Mouse (Mus musculus): ENCODE measurements around the gene Qrsl1. TPM values are rescaled to one million over a fixed set of nuclear protein-coding genes. Genes with fewer than 3 reads are reported as not detected.

Qrsl1 gene
- polyA plus RNA-seq, 1 experiment from 2014 or later = 24.4 TPM

GRCm38 (mm10) chr10:43898276-43898675 lies 3.3 kb downstream of the Qrsl1 start:
- H3K27ac ChIP-seq (ENCODE audit: low read length) = no peak overlapping the region
- no peaks in the 10 kb centered on the region for H3K9me3 ChIP-seq (ENCODE audit: control insufficient read depth, low read depth, low read length)
- no peak overlapping the region for H3K9ac ChIP-seq (replicated peaks; ENCODE audit: low read depth, low read length)
- 95% methylated on average over 7 of the region's 7 CpGs for WGBS
- peaks cover 10% of the 10 kb centered on the region for H3K4me1 ChIP-seq (ENCODE audit: control insufficient read depth, insufficient read depth, low read length)
- no peaks in the 10 kb centered on the region for H3K27me3 ChIP-seq (ENCODE audit: control insufficient read depth, insufficient read depth, low read length)
- peaks cover 3% of the 10 kb centered on the region; the same call in 1 of the 2 replicates for H3K36me3 ChIP-seq (ENCODE audit: control insufficient read depth, insufficient read depth, low read length)
- H3K4me2 ChIP-seq (replicated peaks; ENCODE audit: low read depth, low read length) = no peak overlapping the region
- no peak overlapping the region for H3K4me3 ChIP-seq (ENCODE audit: low read depth, low read length)
- ATAC-seq (ENCODE audit: insufficient number of reproducible peaks, insufficient read depth, low FRiP score, low read depth) = no peak

- Histone ChIP-seq H3K4me2 (replicated peaks; ENCODE audit: low read depth, low read length) (no peak overlapping the region), H3K27me3 (ENCODE audit: control insufficient read depth, insufficient read depth, low read length) (no peaks in the 10 kb centered on the region), H3K36me3 (ENCODE audit: control insufficient read depth, insufficient read depth, low read length) (peaks cover 4% of the 10 kb centered on the region), H3K9me3 (ENCODE audit: control insufficient read depth, low read depth, low read length) (no peaks in the 10 kb centered on the region), H3K4me3 (ENCODE audit: low read depth, low read length) (no peak overlapping the region), H3K4me1 (ENCODE audit: control insufficient read depth, insufficient read depth, low read length) (no peaks in the 10 kb centered on the region), H3K27ac (ENCODE audit: low read length) (no peak overlapping the region), H3K9ac (replicated peaks; ENCODE audit: low read depth, low read length) (no peak overlapping the region)
- ATAC-seq (ENCODE audit: insufficient number of reproducible peaks, insufficient read depth, low FRiP score, low read depth) = no peak
- WGBS = 87% methylated on average over 8 of the region's 8 CpGs
Observed at GRCm38 (mm10) chr10:43896065-43896464, 5.5 kb downstream of the Qrsl1 start.

DNA sequence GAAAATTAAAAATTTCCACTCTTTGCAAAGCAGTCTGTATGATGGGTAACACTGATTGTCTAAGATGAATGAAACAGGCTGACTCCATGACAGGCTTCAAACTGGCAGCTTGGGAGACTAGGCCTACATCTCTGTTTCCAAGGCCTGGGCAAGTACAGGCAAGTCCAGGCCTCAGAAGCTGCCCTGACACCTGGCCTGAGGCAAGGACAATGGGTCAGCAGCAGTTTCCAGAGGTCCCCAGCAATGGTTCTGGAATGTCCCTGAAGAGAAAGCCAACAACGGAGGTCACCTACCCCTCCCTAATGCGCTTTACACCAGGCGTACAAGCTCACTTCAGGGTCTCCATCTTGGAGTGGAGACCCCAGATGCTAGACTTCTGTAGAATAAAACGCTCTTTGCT lies 8.6 kb downstream of the Qrsl1 start:
- Histone ChIP-seq H3K4me3 (ENCODE audit: low read depth, low read length) (no peak overlapping the region), H3K4me2 (replicated peaks; ENCODE audit: low read depth, low read length) (no peak overlapping the region), H3K9ac (replicated peaks; ENCODE audit: low read depth, low read length) (no peak overlapping the region), H3K9me3 (ENCODE audit: control insufficient read depth, low read depth, low read length) (no peaks in the 10 kb centered on the region), H3K27ac (ENCODE audit: low read length) (no peak overlapping the region), H3K4me1 (ENCODE audit: control insufficient read depth, insufficient read depth, low read length) (no peaks in the 10 kb centered on the region), H3K27me3 (ENCODE audit: control insufficient read depth, insufficient read depth, low read length) (no peaks in the 10 kb centered on the region), H3K36me3 (ENCODE audit: control insufficient read depth, insufficient read depth, low read length) (peaks cover 4% of the 10 kb centered on the region)
- no peak for ATAC-seq (ENCODE audit: insufficient number of reproducible peaks, insufficient read depth, low FRiP score, low read depth)
- WGBS = 88% methylated on average over 4 of the region's 4 CpGs

DNA sequence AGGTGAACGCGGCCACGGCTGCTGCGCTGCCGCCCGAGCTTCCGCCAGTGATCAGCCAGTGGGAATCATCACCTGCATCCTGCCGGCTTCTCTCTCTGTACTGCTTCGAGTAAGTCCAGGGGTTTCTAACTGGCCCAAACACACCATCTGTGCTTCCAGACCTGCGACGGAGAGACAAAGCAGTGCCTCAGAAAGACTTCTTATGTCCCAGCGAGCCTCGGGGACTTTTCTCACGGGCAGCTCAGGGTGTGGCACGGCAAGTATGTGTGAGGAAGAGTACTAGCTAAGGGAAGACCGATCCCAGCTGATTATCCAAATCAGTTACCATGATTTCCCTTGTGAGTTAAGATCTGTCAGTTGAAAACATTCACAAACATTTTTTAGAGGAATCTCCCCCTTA lies 12.6 kb downstream of the Qrsl1 start:
- Histone ChIP-seq H3K9me3 (ENCODE audit: control insufficient read depth, low read depth, low read length) (no peaks in the 10 kb centered on the region), H3K4me2 (replicated peaks; ENCODE audit: low read depth, low read length) (no peak overlapping the region), H3K27ac (ENCODE audit: low read length) (no peak overlapping the region), H3K36me3 (ENCODE audit: control insufficient read depth, insufficient read depth, low read length) (peaks cover 14% of the 10 kb centered on the region), H3K27me3 (ENCODE audit: control insufficient read depth, insufficient read depth, low read length) (no peaks in the 10 kb centered on the region), H3K4me1 (ENCODE audit: control insufficient read depth, insufficient read depth, low read length) (no peaks in the 10 kb centered on the region), H3K9ac (replicated peaks; ENCODE audit: low read depth, low read length) (no peak overlapping the region), H3K4me3 (ENCODE audit: low read depth, low read length) (no peak overlapping the region)
- WGBS = 91% methylated on average over 16 of the region's 16 CpGs
- no peak for ATAC-seq (ENCODE audit: insufficient number of reproducible peaks, insufficient read depth, low FRiP score, low read depth)

- Histone ChIP-seq H3K9me3 (ENCODE audit: control insufficient read depth, low read depth, low read length) (no peaks in the 10 kb centered on the region), H3K4me1 (ENCODE audit: control insufficient read depth, insufficient read depth, low read length) (no peaks in the 10 kb centered on the region), H3K27ac (ENCODE audit: low read length) (no peak overlapping the region), H3K9ac (replicated peaks; ENCODE audit: low read depth, low read length) (no peak overlapping the region), H3K4me2 (replicated peaks; ENCODE audit: low read depth, low read length) (no peak overlapping the region), H3K27me3 (ENCODE audit: control insufficient read depth, insufficient read depth, low read length) (no peaks in the 10 kb centered on the region), H3K36me3 (ENCODE audit: control insufficient read depth, insufficient read depth, low read length) (peaks cover 10% of the 10 kb centered on the region), H3K4me3 (ENCODE audit: low read depth, low read length) (no peak overlapping the region)
- 87% methylated on average over 9 of the region's 9 CpGs for WGBS
- ATAC-seq (ENCODE audit: insufficient number of reproducible peaks, insufficient read depth, low FRiP score, low read depth) = no peak
Observed at GRCm38 (mm10) chr10:43887676-43888075, 13.9 kb downstream of the Qrsl1 start.

GRCm38 (mm10) chr10:43871458-43871857 lies 30.1 kb downstream of the Qrsl1 start:
- Histone ChIP-seq H3K27me3 (ENCODE audit: control insufficient read depth, insufficient read depth, low read length) (no peaks in the 10 kb centered on the region), H3K27ac (ENCODE audit: low read length) (no peak overlapping the region), H3K4me2 (replicated peaks; ENCODE audit: low read depth, low read length) (no peak overlapping the region), H3K9ac (replicated peaks; ENCODE audit: low read depth, low read length) (no peak overlapping the region), H3K4me1 (ENCODE audit: control insufficient read depth, insufficient read depth, low read length) (no peaks in the 10 kb centered on the region), H3K4me3 (ENCODE audit: low read depth, low read length) (no peak overlapping the region), H3K9me3 (ENCODE audit: control insufficient read depth, low read depth, low read length) (no peaks in the 10 kb centered on the region), H3K36me3 (ENCODE audit: control insufficient read depth, insufficient read depth, low read length) (no peaks in the 10 kb centered on the region)
- 90% methylated on average over 1 of the region's 1 CpGs for WGBS
- no peak for ATAC-seq (ENCODE audit: insufficient number of reproducible peaks, insufficient read depth, low FRiP score, low read depth)

DNA sequence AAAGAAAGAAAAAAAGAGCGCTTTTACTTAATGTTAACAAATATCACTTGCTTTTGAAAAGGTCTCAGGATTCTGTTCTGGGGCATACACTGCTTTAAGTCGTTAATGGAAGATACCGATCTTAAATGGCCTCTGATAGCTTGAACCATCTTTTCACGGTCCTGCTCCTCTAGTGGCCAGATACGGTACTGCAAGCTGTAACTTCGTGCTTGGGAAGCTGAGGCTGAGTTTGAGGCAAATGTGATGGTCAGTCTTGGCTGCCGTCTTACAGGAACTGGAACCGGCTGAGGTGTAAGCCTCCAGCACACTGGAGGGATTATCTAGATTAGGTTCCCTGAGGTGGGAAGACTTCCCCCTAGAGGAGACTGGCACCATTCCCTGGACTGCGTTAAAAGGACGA lies 30.8 kb downstream of the Qrsl1 start:
- H3K4me2 ChIP-seq (replicated peaks; ENCODE audit: low read depth, low read length) = no peak overlapping the region
- H3K27me3 ChIP-seq (ENCODE audit: control insufficient read depth, insufficient read depth, low read length) = no peaks in the 10 kb centered on the region
- WGBS = 68% methylated on average over 10 of the region's 10 CpGs
- H3K9ac ChIP-seq (replicated peaks; ENCODE audit: low read depth, low read length) = no peak overlapping the region
- no peak overlapping the region for H3K4me3 ChIP-seq (ENCODE audit: low read depth, low read length)
- H3K4me1 ChIP-seq (ENCODE audit: control insufficient read depth, insufficient read depth, low read length) = no peaks in the 10 kb centered on the region
- no peaks in the 10 kb centered on the region for H3K36me3 ChIP-seq (ENCODE audit: control insufficient read depth, insufficient read depth, low read length)
- ATAC-seq (ENCODE audit: insufficient number of reproducible peaks, insufficient read depth, low FRiP score, low read depth) = no peak
- no peak overlapping the region for H3K27ac ChIP-seq (ENCODE audit: low read length)
- no peaks in the 10 kb centered on the region for H3K9me3 ChIP-seq (ENCODE audit: control insufficient read depth, low read depth, low read length)

DNA sequence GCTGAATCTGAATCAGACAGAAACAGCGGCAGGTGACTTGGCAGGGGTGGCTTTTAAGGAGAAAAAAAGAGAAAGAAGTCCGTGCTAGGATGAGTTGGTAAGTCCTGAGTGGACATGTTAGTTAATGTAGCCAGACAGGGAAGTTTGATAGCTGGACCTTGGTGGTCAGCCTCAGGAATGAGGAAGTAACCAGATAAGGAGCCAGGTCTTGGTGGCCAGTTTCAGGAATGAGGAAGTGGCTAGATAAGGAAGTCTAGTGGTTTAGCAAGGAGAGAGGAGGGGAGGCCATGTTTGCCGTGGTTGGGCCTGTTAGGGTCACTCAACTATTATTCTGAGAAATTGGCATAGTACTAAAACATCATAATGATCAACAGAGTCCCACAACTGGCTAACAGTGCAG lies 45.2 kb downstream of the Qrsl1 start:
- Histone ChIP-seq H3K27me3 (ENCODE audit: control insufficient read depth, insufficient read depth, low read length) (no peaks in the 10 kb centered on the region), H3K27ac (ENCODE audit: low read length) (no peak overlapping the region), H3K4me3 (ENCODE audit: low read depth, low read length) (no peak overlapping the region), H3K9me3 (ENCODE audit: control insufficient read depth, low read depth, low read length) (no peaks in the 10 kb centered on the region; the same call in 1 of the 2 replicates), H3K9ac (replicated peaks; ENCODE audit: low read depth, low read length) (no peak overlapping the region), H3K4me1 (ENCODE audit: control insufficient read depth, insufficient read depth, low read length) (no peaks in the 10 kb centered on the region), H3K4me2 (replicated peaks; ENCODE audit: low read depth, low read length) (no peak overlapping the region), H3K36me3 (ENCODE audit: control insufficient read depth, insufficient read depth, low read length) (no peaks in the 10 kb centered on the region)
- 76% methylated on average over 3 of the region's 3 CpGs for WGBS
- no peak for ATAC-seq (ENCODE audit: insufficient number of reproducible peaks, insufficient read depth, low FRiP score, low read depth)

GRCm38 (mm10) chr10:43855916-43856315 lies 45.6 kb downstream of the Qrsl1 start:
- 94% methylated on average over 9 of the region's 9 CpGs for WGBS
- Histone ChIP-seq H3K4me1 (ENCODE audit: control insufficient read depth, insufficient read depth, low read length) (no peaks in the 10 kb centered on the region), H3K27me3 (ENCODE audit: control insufficient read depth, insufficient read depth, low read length) (no peaks in the 10 kb centered on the region), H3K9ac (replicated peaks; ENCODE audit: low read depth, low read length) (no peak overlapping the region), H3K36me3 (ENCODE audit: control insufficient read depth, insufficient read depth, low read length) (no peaks in the 10 kb centered on the region), H3K4me3 (ENCODE audit: low read depth, low read length) (no peak overlapping the region), H3K27ac (ENCODE audit: low read length) (no peak overlapping the region), H3K9me3 (ENCODE audit: control insufficient read depth, low read depth, low read length) (no peaks in the 10 kb centered on the region; the same call in 1 of the 2 replicates), H3K4me2 (replicated peaks; ENCODE audit: low read depth, low read length) (no peak overlapping the region)
- no peak for ATAC-seq (ENCODE audit: insufficient number of reproducible peaks, insufficient read depth, low FRiP score, low read depth)
